Mouse (Mus musculus): ENCODE data around the gene Slc28a1.
A peak's percentile ranks its signal among the peaks of the same experiment; 100 is the strongest.

- TF ChIP-seq CTCF (IDR thresholded peaks at IDR 0.05; ENCODE audit: low read depth) (peak; percentile 95), EP300 (optimal IDR thresholded peaks at IDR 0.05) (no peak)
These were observed 40.4 kb downstream of the Slc28a1 start for GRCm38 (mm10) chr7:81154960-81155359.

All from stomach, postnatal 0 days (tissue).